Mouse (Mus musculus): Measurements from ENCODE around the gene Hist3h2ba.
"Not testable (repeated sequence)": the region's sequence is repeated elsewhere in the genome, so short reads cannot be mapped to it uniquely, and the experiment has no call there.

Hist3h2ba gene

DNA sequence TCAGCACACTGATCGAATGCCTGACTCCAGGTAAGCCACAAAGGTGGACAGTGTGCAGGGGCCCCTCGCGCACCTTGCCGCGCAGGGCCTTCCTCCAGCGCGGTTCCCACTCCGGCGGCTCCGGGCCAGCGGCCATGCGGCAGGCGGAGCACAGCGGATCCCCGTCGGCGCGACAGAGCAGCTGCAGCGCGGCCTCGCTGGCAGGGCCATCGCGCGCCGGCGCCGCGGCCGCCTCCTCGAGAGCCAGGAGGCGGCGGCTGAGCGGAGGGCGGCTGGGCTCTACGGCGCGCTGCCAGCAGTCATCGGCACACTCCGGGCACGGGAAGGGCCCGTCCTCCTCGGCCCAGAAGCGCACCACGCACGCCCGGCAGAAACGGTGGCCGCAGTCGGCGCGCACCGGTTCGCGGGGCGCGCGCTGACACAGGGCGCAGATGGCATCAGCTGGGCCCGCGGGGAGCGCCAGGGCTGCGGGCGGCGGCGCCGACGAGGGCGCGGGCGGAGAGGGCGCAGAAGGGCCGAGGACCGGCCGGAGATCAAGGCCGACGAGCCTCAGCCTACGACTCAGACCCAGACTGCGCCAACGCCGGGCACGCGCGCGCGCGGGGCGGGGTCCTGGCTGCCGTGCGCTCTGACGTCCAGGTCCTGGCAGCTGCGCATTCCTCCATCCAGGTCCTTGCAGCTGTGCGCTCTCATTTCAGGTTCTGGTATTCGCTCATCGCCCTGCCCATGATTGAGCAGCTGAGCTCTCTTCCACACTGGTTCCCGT, 10.2 kb upstream of the Hist3h2ba start, which contains the start of gene Rnf187:
Gene Rnf187 (minus strand): TSS at position 595 of the 766 bp plus-strand sequence.
- peak; percentile 90 for DNase-seq (ENCODE audit: extremely low spot score, low spot score)

DNA sequence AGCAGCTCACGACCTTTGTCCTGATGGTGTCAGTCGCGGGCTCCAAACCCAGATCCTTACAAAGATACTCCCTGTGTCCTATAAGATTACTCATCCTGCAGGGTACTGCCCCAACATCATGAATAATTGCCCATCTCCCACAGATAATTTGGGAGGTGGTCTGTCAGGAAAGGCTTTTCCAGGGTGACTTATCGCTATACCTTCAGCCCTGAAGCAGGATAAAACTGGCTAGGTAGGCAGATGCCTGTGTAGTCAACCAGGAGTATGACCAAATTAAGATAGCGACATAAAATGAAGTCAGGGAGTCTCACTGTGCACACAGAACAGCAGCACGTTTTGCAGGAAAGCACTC, 9.7 kb upstream of the Hist3h2ba start:
- no peak for DNase-seq (ENCODE audit: extremely low spot score, low spot score)

DNA sequence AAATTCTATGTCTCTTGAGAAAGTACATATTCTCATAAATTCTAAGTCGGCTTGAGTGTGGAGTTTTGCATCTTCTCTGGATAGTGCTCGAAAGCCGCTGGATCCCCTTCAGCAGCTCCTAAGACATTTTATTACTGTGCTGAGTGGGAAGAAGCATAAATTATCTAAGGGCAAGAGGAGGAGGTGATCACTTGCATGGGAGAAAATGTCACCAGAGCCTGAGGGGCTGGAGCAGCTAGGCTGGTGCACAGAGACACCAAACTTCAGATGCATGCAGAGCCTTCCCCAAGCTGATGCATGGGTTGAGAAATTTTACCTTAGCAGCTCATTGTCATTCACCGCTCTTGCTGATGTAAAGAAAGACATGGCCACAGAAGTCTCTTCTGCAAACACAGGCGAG, 4.6 kb upstream of the Hist3h2ba start:
- DNase-seq (ENCODE audit: extremely low spot score, low spot score) = no peak

DNA sequence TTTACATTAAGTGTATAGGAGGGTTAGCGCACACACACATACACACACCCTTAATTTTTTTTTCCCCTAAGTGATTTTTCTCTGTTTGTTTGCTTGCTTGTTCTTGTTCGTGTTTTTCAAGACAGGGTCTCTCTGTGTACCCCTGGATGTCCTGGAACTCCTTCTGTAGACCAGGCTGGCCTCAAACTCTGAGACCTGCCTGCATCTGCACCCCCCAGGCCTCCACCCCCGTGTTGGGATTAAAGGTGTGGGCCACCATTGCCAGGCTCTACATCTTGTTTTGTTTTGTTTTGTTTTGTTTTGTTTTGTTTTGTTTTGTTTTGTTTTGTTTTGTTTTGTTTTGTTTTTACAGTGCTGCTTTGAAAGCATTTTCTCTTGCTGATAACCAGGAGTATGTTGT, 1.4 kb upstream of the Hist3h2ba start:
- no peak for DNase-seq (ENCODE audit: extremely low spot score, low spot score)

DNA sequence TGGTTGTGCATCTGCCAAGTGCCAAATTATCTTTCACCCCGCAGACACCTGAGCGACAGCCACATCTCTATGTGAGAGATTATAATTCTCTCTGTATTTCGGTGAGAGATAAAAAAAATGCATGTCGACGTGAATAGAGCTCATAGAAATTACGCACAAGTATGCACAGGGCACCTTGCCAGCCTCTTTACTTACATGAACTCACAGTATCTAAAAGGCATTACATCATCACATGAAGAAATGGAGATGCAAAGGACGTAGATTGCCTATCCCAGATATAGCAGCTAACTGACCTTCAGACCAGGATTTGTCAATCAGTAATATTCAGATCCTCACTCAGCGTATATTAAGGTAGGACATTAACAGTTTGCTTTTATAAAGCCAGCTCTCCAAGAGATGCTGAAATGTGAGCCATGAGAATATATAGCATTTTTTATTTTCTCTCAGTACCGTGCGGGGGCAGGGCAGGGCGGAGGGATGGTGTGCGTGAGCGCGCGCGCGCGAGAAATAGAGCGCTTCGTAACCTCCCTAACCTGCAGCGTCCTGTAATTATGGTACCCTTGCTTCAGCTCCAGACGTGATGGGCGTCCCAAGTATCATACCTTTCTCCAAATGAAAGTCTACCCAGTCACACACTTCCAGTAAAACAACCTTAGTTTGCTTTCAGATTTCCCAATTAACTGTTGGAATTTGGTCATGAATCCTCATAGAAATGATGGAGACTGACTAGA, 757 bp upstream of the Hist3h2ba start:
- DNase-seq (ENCODE audit: extremely low spot score, low spot score) = no peak

DNA sequence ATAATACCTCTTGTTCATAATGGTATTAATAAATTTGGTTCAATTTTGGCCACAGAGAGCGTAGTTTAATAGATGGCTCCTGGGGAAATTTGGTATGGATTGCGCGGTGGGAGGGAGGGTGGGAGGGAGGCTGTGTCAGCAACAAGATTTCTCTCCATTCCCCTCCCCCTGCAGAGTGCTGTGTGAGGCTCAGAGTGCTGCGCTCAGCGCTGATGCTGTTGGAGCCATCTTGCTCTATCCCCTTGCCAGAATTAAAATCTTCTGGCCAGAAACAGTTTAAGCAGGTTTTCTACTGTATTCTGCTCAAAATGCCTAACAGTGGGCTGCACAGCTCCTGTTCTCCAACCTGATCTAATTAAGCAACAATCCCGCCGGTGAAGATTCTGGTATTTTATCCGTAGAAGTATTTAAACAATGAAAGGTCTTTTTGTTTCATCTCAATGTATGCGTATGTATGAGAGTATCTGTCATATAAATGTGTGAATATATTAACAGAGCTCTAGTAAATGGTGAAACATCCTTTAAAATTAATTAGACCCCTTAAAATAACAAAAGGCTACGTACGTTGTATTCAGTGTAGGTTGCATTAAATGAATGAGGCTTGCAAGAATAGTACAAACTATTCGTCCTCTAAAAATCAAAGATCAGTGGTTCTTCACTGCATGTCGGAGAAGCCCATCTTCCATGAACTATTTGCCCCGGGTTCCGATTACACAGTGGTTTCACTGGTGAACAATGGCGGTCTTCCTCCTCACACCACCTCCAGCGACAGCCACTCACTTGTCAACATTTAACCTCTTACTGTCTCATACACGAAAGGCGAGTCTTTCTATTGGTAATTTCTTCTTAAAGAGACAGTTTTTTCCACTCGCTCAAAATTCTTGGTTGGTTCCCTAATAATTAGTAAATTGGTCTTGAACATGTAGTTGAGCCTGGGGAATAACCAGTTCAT, 1.0 kb downstream of the Hist3h2ba start:
- no peak for DNase-seq (ENCODE audit: extremely low spot score, low spot score)

DNA sequence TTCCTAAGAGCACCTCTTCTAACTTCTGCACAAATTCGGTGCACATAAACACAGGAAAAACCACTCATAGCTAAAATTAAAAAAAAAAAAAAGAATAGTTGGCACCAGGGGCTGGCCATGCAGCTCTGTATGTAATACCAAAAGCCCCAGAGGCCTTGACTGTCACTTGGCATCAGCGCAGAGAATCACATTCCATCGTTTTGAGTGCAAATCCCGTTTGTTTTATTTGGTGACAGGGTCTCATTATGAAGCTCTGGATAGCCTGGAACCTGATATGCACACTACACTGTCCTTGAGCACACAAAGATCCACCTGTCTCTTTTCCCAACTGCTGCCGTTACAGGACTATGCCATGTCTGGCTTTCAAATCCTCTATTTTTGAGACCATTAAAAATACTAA, 2.5 kb downstream of the Hist3h2ba start:
- no peak for DNase-seq (ENCODE audit: extremely low spot score, low spot score)

DNA sequence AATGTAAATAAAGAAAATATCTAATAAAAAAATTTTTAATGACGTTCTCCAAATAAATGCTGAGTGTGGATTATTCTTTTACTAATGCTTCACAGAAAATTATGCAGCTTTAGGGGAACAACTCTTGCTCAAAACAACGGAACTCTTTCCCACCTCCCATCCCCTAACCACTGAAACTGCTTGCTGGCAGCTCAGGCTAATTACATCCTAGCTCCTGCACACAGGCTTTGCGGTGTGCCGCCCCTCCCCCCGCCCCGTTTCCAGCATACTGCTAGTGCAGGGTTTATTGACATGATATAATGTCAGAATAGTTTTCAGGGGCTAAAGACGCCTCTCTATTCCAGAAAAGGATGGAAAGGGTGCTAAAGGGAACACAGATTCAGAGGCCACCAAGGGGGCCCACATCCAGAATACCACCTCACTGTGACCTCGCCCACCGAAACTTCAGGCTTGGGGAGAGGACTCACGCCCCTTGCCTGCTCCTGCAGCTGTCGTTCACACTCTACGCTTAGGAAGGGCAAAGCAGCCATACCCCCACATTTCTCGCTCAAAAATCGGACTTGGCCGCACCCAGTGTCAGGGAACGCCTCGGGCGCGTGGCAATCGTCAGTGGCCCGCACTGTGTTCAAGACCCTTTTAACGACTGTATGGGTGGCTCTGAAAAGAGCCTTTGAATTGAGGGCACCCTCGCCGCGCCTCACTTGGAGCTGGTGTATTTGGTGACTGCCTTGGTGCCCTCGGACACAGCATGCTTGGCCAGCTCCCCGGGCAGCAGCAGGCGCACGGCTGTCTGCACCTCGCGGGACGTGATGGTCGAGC, 4.8 kb downstream of the Hist3h2ba start:
- DNase-seq (ENCODE audit: extremely low spot score, low spot score) = peak; percentile 74

DNA sequence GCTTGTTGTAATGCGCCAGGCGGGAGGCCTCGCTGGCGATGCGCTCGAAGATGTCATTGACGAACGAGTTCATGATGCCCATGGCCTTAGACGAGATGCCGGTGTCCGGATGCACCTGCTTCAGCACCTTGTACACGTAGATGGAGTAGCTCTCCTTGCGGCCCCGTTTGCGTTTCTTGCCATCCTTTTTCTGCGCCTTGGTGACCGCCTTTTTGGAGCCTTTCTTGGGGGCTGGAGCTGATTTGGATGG, 5.4 kb downstream of the Hist3h2ba start:
- DNase-seq (ENCODE audit: extremely low spot score, low spot score) = not testable (repeated sequence)

DNA sequence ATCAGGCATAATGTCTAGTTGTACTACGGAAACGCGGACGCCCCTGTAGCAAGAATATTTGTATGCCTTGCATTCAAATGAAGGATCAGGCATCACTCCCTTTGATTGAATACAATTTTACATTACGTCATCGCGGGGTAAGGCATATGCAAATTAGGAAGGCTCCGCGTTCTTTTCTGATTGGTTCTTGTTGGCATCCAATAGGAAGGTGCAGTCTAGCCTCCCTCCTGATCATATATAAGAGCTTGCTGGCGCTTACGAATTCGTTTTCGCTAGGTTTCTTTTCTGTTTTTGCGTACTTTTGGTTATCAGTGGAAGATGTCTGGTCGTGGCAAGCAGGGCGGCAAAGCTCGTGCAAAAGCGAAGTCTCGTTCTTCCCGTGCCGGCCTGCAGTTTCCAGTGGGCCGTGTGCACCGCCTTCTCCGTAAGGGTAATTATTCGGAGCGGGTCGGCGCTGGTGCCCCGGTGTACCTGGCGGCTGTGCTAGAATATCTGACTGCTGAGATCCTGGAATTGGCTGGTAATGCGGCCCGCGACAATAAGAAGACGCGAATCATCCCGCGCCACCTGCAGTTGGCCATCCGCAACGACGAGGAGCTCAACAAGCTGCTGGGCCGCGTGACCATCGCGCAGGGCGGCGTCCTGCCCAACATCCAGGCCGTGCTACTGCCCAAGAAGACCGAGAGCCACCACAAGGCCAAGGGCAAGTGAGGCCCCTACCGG, 5.9 kb downstream of the Hist3h2ba start, which contains the start of the genes Hist3h2a and Trim17:
Gene Hist3h2a (plus strand): TSS at position 266 of the 723 bp plus-strand sequence.
Gene Trim17 (plus strand): TSS at position 266 of the 723 bp plus-strand sequence.
- peak; percentile 84 for DNase-seq (ENCODE audit: extremely low spot score, low spot score)

DNA sequence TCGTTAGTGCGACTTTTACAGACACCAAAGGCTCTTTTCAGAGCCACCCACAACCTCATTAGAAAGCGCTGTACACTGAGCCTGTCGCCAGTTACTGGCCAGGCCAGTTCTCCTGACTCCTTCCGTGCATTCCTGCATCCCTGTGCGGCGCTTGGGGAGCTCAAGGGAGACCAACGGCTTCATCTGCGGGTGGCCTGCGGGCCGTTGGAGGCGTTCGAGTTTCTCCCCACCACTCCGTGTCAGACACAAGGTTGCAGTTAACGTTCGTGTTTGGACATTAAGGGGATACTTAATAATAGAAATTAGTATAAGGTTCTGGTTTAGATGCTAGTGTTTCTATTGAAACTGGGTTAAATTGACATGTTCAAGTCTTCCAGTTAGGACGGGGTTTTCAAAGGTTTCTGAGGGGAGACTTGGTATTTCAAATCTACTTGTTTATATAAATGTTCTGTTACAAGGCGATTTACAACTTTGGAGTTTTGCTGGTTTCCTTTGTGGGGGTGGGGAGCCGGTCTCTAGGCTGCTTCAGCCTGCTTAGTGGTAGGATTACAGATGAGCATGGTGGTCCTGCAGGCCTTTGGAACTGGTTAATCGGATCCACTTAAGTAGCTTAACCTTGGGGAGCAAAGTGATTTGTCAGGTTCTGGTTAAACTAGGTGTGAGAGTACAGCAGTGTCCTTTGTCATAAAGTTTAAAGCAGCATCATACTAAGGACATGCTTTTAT, 6.6 kb downstream of the Hist3h2ba start:
- DNase-seq (ENCODE audit: extremely low spot score, low spot score) = no peak

DNA sequence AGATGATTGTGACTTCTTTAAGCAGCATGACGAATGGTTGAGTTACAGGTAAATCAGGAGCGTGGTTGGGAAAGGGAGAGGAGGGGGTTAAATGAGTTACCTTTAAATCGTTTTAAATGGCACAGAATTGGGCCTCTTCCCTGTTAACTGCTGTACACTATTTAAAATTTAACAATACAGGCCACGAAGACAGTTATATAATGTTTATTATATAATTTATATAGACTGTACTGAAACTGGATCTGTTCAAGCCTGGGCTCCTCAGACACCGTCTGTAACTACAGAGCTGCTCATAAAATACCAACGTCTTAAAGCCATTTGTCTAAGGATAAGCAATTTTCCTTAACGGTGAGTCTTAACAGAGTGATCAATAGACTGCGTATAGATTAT, 7.1 kb downstream of the Hist3h2ba start:
- DNase-seq (ENCODE audit: extremely low spot score, low spot score) = no peak

DNA sequence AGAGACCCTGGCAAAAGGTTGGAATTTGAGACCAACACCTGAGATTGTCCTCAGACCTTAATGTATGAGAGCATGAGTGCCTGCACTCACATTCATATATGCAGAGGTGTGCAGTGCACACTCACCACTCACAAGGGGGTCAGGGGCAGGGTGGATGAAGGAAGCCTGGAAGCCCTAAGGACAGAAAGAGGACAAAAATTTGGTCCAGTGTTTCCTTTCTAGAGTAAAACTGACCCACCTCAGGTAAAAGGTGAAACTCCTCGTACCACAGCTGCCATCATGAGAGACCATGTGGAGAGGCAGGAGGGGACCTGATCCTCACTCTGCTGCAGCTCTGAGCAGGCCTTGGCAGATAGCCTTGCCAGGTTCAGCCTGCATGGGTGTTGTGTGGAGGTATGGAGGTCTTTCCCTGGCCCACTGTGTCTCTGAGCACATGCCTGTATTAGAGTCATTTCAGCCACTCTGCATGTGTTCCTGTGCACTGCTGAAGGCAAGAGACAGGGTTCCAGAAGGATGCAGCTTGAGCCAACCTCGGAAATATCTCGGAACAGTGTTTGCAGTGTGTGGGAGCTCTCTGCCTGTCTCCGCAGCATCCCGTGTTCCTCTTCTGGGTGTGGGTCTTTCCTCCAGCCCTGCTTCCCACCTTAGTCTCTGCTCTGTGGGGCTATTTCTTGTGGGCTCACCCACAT, 8.7 kb downstream of the Hist3h2ba start:
- no peak for DNase-seq (ENCODE audit: extremely low spot score, low spot score)

DNA sequence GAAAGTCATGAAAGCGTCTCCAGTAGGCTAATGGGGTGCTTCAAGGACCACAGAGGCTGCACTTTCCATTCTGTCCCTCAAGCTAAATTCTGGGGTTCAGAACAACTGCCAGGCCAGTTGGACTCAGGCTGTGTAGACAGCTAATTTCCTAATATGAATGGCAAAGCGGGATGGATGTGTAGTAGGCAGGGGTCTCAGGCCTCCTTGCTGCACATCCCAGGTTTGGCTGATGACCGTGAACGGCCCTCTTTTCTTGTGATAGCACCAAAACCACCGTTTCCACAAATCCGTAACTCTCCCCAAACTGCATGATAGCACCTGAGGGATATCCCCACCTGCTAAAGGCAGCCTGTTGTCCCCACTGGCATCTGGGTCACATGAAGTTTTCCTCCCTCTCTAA, 9.8 kb downstream of the Hist3h2ba start:
- DNase-seq (ENCODE audit: extremely low spot score, low spot score) = no peak

DNA sequence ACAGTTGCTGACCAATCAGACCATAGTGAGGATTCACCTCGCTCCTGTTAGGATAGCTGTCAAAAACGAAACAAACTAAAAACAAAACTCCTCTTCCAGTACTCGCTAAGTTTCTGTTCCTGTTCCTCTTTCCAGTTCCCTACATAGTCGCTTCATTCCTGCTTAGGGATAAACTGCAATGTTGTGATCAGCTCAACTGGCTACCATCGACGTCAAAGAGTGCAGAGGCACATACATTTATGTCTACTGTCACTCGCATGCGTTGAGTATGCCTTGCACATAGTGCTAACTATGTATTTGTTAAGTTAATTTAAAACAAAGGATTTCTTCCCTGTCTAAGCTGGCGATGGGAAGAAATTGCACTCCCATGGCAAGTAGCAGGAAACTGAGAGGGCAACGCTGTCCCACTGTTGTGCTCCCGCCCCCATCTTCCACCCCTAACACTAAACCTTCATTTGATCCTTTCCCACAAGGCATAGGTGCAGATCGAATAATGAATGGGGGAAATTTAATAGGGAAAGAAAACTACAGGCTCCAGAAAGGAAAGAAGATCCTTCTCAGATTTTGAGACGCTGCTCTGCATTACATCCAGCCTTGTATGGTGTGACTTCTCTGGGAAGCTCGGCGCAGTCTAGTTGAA, 10.6 kb downstream of the Hist3h2ba start:
- DNase-seq (ENCODE audit: extremely low spot score, low spot score) = no peak

DNA sequence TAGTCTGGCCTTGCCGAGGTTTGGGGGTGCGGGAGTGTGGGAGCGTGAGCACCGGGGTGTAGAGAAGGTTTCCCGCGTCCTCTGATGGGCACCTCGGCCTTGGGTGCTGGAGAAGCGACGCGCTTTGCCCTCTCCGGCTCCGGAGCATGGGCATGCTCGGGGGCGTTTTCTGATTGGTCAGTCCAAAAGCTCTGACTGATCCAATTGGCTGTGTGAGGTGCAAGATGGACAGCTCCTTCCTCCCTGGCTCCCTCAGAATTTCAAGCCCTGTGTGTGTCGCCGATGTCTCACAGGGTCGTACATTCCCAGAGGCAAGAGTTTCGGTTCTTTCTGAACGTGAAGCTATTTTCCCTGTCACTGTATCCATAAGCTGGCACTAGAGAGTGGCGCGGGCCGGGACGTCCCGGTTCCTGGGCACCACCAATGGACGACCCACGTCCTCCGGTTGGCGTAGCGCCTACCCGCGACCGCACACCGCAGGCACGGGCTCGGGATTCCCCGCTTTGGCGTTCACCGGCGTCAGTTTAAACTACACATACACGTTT, 11.3 kb downstream of the Hist3h2ba start:
- DNase-seq (ENCODE audit: extremely low spot score, low spot score) = peak; percentile 81

DNA sequence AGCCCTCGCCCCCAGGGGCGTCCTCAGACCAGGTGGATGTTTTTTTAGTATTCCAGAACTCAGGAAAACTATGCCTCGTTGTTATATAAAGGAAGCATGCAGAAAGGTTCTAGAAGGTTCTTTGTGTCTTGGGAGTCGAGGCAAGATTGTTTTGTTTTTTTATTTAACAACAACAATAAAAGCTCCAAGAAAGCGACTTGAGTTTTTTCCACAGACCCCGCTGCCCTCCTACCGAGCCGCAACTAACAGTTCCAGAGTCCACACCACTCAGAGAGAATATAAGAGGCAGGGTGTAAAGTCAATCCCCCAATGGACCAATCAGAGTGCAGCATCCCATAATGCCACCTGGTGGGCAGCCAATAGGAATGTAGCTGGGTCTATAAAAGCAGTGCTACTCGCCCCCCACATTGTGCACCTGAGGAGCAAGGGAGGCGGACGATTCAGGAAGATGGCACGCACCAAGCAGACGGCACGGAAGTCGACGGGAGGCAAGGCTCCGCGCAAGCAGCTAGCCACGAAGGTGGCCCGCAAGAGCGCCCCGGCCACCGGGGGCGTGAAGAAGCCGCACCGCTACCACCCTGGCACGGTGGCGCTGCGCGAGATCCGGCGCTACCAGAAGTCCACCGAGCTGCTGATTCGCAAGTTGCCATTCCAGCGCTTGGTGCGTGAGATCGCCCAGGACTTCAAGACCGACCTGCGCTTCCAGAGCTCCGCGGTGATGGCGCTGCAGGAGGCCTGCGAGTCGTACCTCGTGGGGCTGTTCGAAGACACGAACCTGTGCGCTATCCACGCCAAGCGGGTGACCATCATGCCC, 12.9 kb downstream of the Hist3h2ba start:
- no peak for DNase-seq (ENCODE audit: extremely low spot score, low spot score)
